Mouse (Mus musculus): ENCODE measurements around the gene Fam136a.

Fam136a gene

GRCm38 (mm10) chr6:86365371-86366124 lies at the start of gene Fam136a:
Gene Fam136a (plus strand): TSS chr6:86365646.
- in situ Hi-C loops (cut with MboI; ENCODE audit: low pct_unique_long_range_greater_than_20kb in 1 of 2, low sequenced_read_pairs in 2 of 2, unreplicated experiment in 1 of 2): no loop called here

GRCm38 (mm10) chr6:86317066-86317465 lies 48.4 kb upstream of the Fam136a start:
- in situ Hi-C loops (cut with MboI; ENCODE audit: low pct_unique_long_range_greater_than_20kb in 1 of 2, low sequenced_read_pairs in 2 of 2, unreplicated experiment in 1 of 2): no loop called here

GRCm38 (mm10) chr6:86318855-86319254 lies 46.6 kb upstream of the Fam136a start:
- in situ Hi-C loops (cut with MboI; ENCODE audit: low pct_unique_long_range_greater_than_20kb in 1 of 2, low sequenced_read_pairs in 2 of 2, unreplicated experiment in 1 of 2): no loop called here

GRCm38 (mm10) chr6:86322031-86322563 lies 43.3 kb upstream of the Fam136a start:
- in situ Hi-C loops (cut with MboI; ENCODE audit: low pct_unique_long_range_greater_than_20kb in 1 of 2, low sequenced_read_pairs in 2 of 2, unreplicated experiment in 1 of 2): no loop called here

- in situ Hi-C loops (cut with MboI; ENCODE audit: low pct_unique_long_range_greater_than_20kb in 1 of 2, low sequenced_read_pairs in 2 of 2, unreplicated experiment in 1 of 2): no loop called here
Observed at GRCm38 (mm10) chr6:86322991-86323390, 42.5 kb upstream of the Fam136a start.

- in situ Hi-C loops (cut with MboI; ENCODE audit: low pct_unique_long_range_greater_than_20kb in 1 of 2, low sequenced_read_pairs in 2 of 2, unreplicated experiment in 1 of 2): no loop called here
Observed at GRCm38 (mm10) chr6:86324400-86324799, 41.0 kb upstream of the Fam136a start.

- in situ Hi-C loops (cut with MboI; ENCODE audit: low pct_unique_long_range_greater_than_20kb in 1 of 2, low sequenced_read_pairs in 2 of 2, unreplicated experiment in 1 of 2): no loop called here
Observed at GRCm38 (mm10) chr6:86325646-86326045, 39.8 kb upstream of the Fam136a start.

- in situ Hi-C loops (cut with MboI; ENCODE audit: low pct_unique_long_range_greater_than_20kb in 1 of 2, low sequenced_read_pairs in 2 of 2, unreplicated experiment in 1 of 2): no loop called here
Observed at GRCm38 (mm10) chr6:86326866-86327265, 38.6 kb upstream of the Fam136a start.

GRCm38 (mm10) chr6:86328369-86328768 lies 37.1 kb upstream of the Fam136a start:
- in situ Hi-C loops (cut with MboI; ENCODE audit: low pct_unique_long_range_greater_than_20kb in 1 of 2, low sequenced_read_pairs in 2 of 2, unreplicated experiment in 1 of 2): no loop called here

GRCm38 (mm10) chr6:86329943-86330342 lies 35.5 kb upstream of the Fam136a start:
- in situ Hi-C loops (cut with MboI; ENCODE audit: low pct_unique_long_range_greater_than_20kb in 1 of 2, low sequenced_read_pairs in 2 of 2, unreplicated experiment in 1 of 2): loop anchor here in 1 of 2 experiments (10.0 kb wide), 1 partner anchor 205 kb away; no protein-coding TSS in a partner anchor

- in situ Hi-C loops (cut with MboI; ENCODE audit: low pct_unique_long_range_greater_than_20kb in 1 of 2, low sequenced_read_pairs in 2 of 2, unreplicated experiment in 1 of 2): loop anchor here in 1 of 2 experiments (10.0 kb wide), 1 partner anchor 210 kb away; no protein-coding TSS in a partner anchor
Observed at GRCm38 (mm10) chr6:86335121-86335849, 30.2 kb upstream of the Fam136a start.

- in situ Hi-C loops (cut with MboI; ENCODE audit: low pct_unique_long_range_greater_than_20kb in 1 of 2, low sequenced_read_pairs in 2 of 2, unreplicated experiment in 1 of 2): loop anchor here in 1 of 2 experiments (10.0 kb wide), 1 partner anchor 211 kb away; no protein-coding TSS in a partner anchor
Observed at GRCm38 (mm10) chr6:86335860-86336259, 29.6 kb upstream of the Fam136a start.

GRCm38 (mm10) chr6:86336340-86336739 lies 29.1 kb upstream of the Fam136a start:
- in situ Hi-C loops (cut with MboI; ENCODE audit: low pct_unique_long_range_greater_than_20kb in 1 of 2, low sequenced_read_pairs in 2 of 2, unreplicated experiment in 1 of 2): loop anchor here in 1 of 2 experiments (10.0 kb wide), 1 partner anchor 212 kb away; no protein-coding TSS in a partner anchor

- in situ Hi-C loops (cut with MboI; ENCODE audit: low pct_unique_long_range_greater_than_20kb in 1 of 2, low sequenced_read_pairs in 2 of 2, unreplicated experiment in 1 of 2): no loop called here
Observed at GRCm38 (mm10) chr6:86343656-86344055, 21.8 kb upstream of the Fam136a start.

- in situ Hi-C loops (cut with MboI; ENCODE audit: low pct_unique_long_range_greater_than_20kb in 1 of 2, low sequenced_read_pairs in 2 of 2, unreplicated experiment in 1 of 2): no loop called here
Observed at GRCm38 (mm10) chr6:86346063-86346462, 19.4 kb upstream of the Fam136a start.

- in situ Hi-C loops (cut with MboI; ENCODE audit: low pct_unique_long_range_greater_than_20kb in 1 of 2, low sequenced_read_pairs in 2 of 2, unreplicated experiment in 1 of 2): no loop called here
Observed at GRCm38 (mm10) chr6:86349257-86349656, 16.2 kb upstream of the Fam136a start.

GRCm38 (mm10) chr6:86354948-86355347 lies 10.5 kb upstream of the Fam136a start:
- in situ Hi-C loops (cut with MboI; ENCODE audit: low pct_unique_long_range_greater_than_20kb in 1 of 2, low sequenced_read_pairs in 2 of 2, unreplicated experiment in 1 of 2): no loop called here

- in situ Hi-C loops (cut with MboI; ENCODE audit: low pct_unique_long_range_greater_than_20kb in 1 of 2, low sequenced_read_pairs in 2 of 2, unreplicated experiment in 1 of 2): no loop called here
Observed at GRCm38 (mm10) chr6:86356956-86357355, 8.5 kb upstream of the Fam136a start.

GRCm38 (mm10) chr6:86360691-86361090 lies 4.8 kb upstream of the Fam136a start:
- in situ Hi-C loops (cut with MboI; ENCODE audit: low pct_unique_long_range_greater_than_20kb in 1 of 2, low sequenced_read_pairs in 2 of 2, unreplicated experiment in 1 of 2): no loop called here

Data from mouse embryonic stem cell (cell line).